Mouse (Mus musculus): ENCODE results near the gene Suds3. TPM values are rescaled to one million over a fixed set of nuclear protein-coding genes. Genes with fewer than 3 reads are reported as not detected.
A peak's percentile ranks its signal among the peaks of the same experiment; 100 is the strongest.

Suds3 gene
- total and polyA plus RNA-seq, 2 experiments from 2014 or later = 68.1 to 83.4 TPM

GRCm38 (mm10) chr5:117115193-117115767 is 633 bp downstream of the Suds3 start:
- peak overlapping the region; percentile 89 for H3K9ac ChIP-seq (replicated peaks; ENCODE audit: low read length)
- peaks cover 15% of the 10 kb centered on the region; the same call in 1 of the 2 replicates for H3K36me3 ChIP-seq (ENCODE audit: insufficient read depth, low read length)
- TF ChIP-seq CTCF (IDR thresholded peaks at IDR 0.05; ENCODE audit: low read depth) = no peak
- peak; percentile 19 for DNase-seq (ENCODE audit: low spot score)
- peak; percentile 6; the same call in 1 of the 2 replicates for ATAC-seq
- peak overlapping the region; percentile 94 for H3K27ac ChIP-seq
- 0% methylated on average over 39 of the region's 43 CpGs for WGBS
- H3K4me2 ChIP-seq (ENCODE audit: low read depth, low read length) = peak overlapping the region; percentile 97
- H3K4me3 ChIP-seq (ENCODE audit: low read length) = peak overlapping the region; percentile 93
- H3K4me1 ChIP-seq (ENCODE audit: insufficient read depth, low read length) = no peaks in the 10 kb centered on the region
- H3K9me3 ChIP-seq (ENCODE audit: low read length) = no peaks in the 10 kb centered on the region
- H3K27me3 ChIP-seq (ENCODE audit: insufficient read depth, low read length) = no peaks in the 10 kb centered on the region

- no peak for ATAC-seq
- Histone ChIP-seq H3K9me3 (ENCODE audit: low read length) (no peaks in the 10 kb centered on the region), H3K27me3 (ENCODE audit: insufficient read depth, low read length) (no peaks in the 10 kb centered on the region), H3K36me3 (ENCODE audit: insufficient read depth, low read length) (peaks cover 15% of the 10 kb centered on the region; the same call in 1 of the 2 replicates), H3K27ac (peak overlapping the region; percentile 94), H3K4me1 (ENCODE audit: insufficient read depth, low read length) (no peaks in the 10 kb centered on the region), H3K4me3 (ENCODE audit: low read length) (peak overlapping the region; percentile 93), H3K4me2 (ENCODE audit: low read depth, low read length) (peak overlapping the region; percentile 97), H3K9ac (replicated peaks; ENCODE audit: low read length) (peak overlapping the region; percentile 89)
- 5% methylated on average over 16 of the region's 16 CpGs for WGBS
- peak; percentile 77 for TF ChIP-seq CTCF (IDR thresholded peaks at IDR 0.05; ENCODE audit: low read depth)
- peak; percentile 58 for DNase-seq (ENCODE audit: low spot score)
Observed at GRCm38 (mm10) chr5:117114581-117115192, 1.2 kb downstream of the Suds3 start.

- H3K4me3 ChIP-seq (ENCODE audit: low read length) = no peak overlapping the region
- no peaks in the 10 kb centered on the region for H3K4me1 ChIP-seq (ENCODE audit: insufficient read depth, low read length)
- 91% methylated on average over 7 of the region's 7 CpGs for WGBS
- DNase-seq (ENCODE audit: low spot score) = peak; percentile 74
- no peaks in the 10 kb centered on the region for H3K27me3 ChIP-seq (ENCODE audit: insufficient read depth, low read length)
- H3K4me2 ChIP-seq (ENCODE audit: low read depth, low read length) = no peak overlapping the region
- H3K9ac ChIP-seq (replicated peaks; ENCODE audit: low read length) = no peak overlapping the region
- no peak for ATAC-seq
- H3K9me3 ChIP-seq (ENCODE audit: low read length) = no peaks in the 10 kb centered on the region
- H3K27ac ChIP-seq = no peak overlapping the region
- peaks cover 28% of the 10 kb centered on the region for H3K36me3 ChIP-seq (ENCODE audit: insufficient read depth, low read length)
- peak; percentile 61 for TF ChIP-seq CTCF (IDR thresholded peaks at IDR 0.05; ENCODE audit: low read depth)
Observed at GRCm38 (mm10) chr5:117113330-117113729, 2.6 kb downstream of the Suds3 start.

- Histone ChIP-seq H3K9ac (replicated peaks; ENCODE audit: low read length) (no peak overlapping the region), H3K4me3 (ENCODE audit: low read length) (no peak overlapping the region), H3K4me2 (ENCODE audit: low read depth, low read length) (no peak overlapping the region), H3K27me3 (ENCODE audit: insufficient read depth, low read length) (no peaks in the 10 kb centered on the region), H3K9me3 (ENCODE audit: low read length) (no peaks in the 10 kb centered on the region), H3K36me3 (ENCODE audit: insufficient read depth, low read length) (peaks cover 43% of the 10 kb centered on the region), H3K4me1 (ENCODE audit: insufficient read depth, low read length) (no peaks in the 10 kb centered on the region), H3K27ac (no peak overlapping the region)
- no peak for ATAC-seq
- no peak for TF ChIP-seq CTCF (IDR thresholded peaks at IDR 0.05; ENCODE audit: low read depth)
- WGBS = 98% methylated on average over 7 of the region's 7 CpGs
- DNase-seq (ENCODE audit: low spot score) = no peak
Observed at GRCm38 (mm10) chr5:117111774-117112112, 4.2 kb downstream of the Suds3 start.

GRCm38 (mm10) chr5:117111064-117111773 is 4.7 kb downstream of the Suds3 start:
- Histone ChIP-seq H3K36me3 (ENCODE audit: insufficient read depth, low read length) (peaks cover 48% of the 10 kb centered on the region), H3K4me2 (ENCODE audit: low read depth, low read length) (no peak overlapping the region), H3K9me3 (ENCODE audit: low read length) (no peaks in the 10 kb centered on the region), H3K27me3 (ENCODE audit: insufficient read depth, low read length) (no peaks in the 10 kb centered on the region), H3K27ac (no peak overlapping the region), H3K4me1 (ENCODE audit: insufficient read depth, low read length) (no peaks in the 10 kb centered on the region), H3K9ac (replicated peaks; ENCODE audit: low read length) (no peak overlapping the region), H3K4me3 (ENCODE audit: low read length) (no peak overlapping the region)
- peak; percentile 27 for TF ChIP-seq CTCF (IDR thresholded peaks at IDR 0.05; ENCODE audit: low read depth)
- no peak for DNase-seq (ENCODE audit: low spot score)
- WGBS = 91% methylated on average over 16 of the region's 16 CpGs
- no peak for ATAC-seq

GRCm38 (mm10) chr5:117109522-117109921 is 6.4 kb downstream of the Suds3 start:
- H3K9ac ChIP-seq (replicated peaks; ENCODE audit: low read length) = no peak overlapping the region
- no peaks in the 10 kb centered on the region for H3K27me3 ChIP-seq (ENCODE audit: insufficient read depth, low read length)
- DNase-seq (ENCODE audit: low spot score) = no peak
- WGBS = 92% methylated on average over 8 of the region's 8 CpGs
- H3K27ac ChIP-seq = no peak overlapping the region
- peaks cover 56% of the 10 kb centered on the region for H3K36me3 ChIP-seq (ENCODE audit: insufficient read depth, low read length)
- H3K4me3 ChIP-seq (ENCODE audit: low read length) = no peak overlapping the region
- no peak for ATAC-seq
- no peaks in the 10 kb centered on the region for H3K4me1 ChIP-seq (ENCODE audit: insufficient read depth, low read length)
- H3K4me2 ChIP-seq (ENCODE audit: low read depth, low read length) = no peak overlapping the region
- peak; percentile 50 for TF ChIP-seq CTCF (IDR thresholded peaks at IDR 0.05; ENCODE audit: low read depth)
- H3K9me3 ChIP-seq (ENCODE audit: low read length) = no peaks in the 10 kb centered on the region

Measured in hindbrain, postnatal 0 days (tissue).